Mouse (Mus musculus) lung, adult 2 months (tissue): ENCODE measurements around the gene Cntf.

Source experiments
- CTCF ChIP-seq: fragments of 200-500 bp; IDR thresholded peaks from 2 replicates; pipeline ENCODE4 v1.5.1; 2011; ENCODE audit warnings: mild to moderate bottlenecking, low read length, control low read depth; ENCODE audit not compliant: insufficient read depth
- POLR2A ChIP-seq: fragments of 200-500 bp; IDR thresholded peaks from 2 replicates; pipeline ENCODE4 v1.6.1; 2011; ENCODE audit warnings: low read depth, mild to moderate bottlenecking, control low read depth, low read length, borderline replicate concordance; ENCODE audit errors: extremely low read depth

- TF ChIP-seq POLR2A: no peak
- no peak for TF ChIP-seq CTCF
Observed at GRCm38 (mm10) chr19:12780437-12780836, 15.0 kb upstream of the Cntf start.
